Mouse (Mus musculus) spleen, postnatal 10 days (tissue): Measurements from ENCODE around the gene Tsga10.
"Not testable (repeated sequence)": the region's sequence is repeated elsewhere in the genome, so short reads cannot be mapped to it uniquely, and the experiment has no call there.

Experiments used
- DNase-seq, 2 experiments: peaks; one replicate each; pipeline ENCODE4 v3.0.0; 2021 to 2022; ENCODE audit warnings: low spot score in 2 of 2

Tsga10 gene

GRCm38 (mm10) chr1:37864511-37865400 lies 1.5 kb downstream of the Tsga10 start:
- peak; percentile 98 to 99 for DNase-seq

- DNase-seq, result no peak
Measured at GRCm38 (mm10) chr1:37850696-37851095, 15.5 kb downstream of the Tsga10 start.

- no peak for DNase-seq
Measured at GRCm38 (mm10) chr1:37846878-37847277, 19.4 kb downstream of the Tsga10 start.

GRCm38 (mm10) chr1:37831681-37832080 lies 34.5 kb downstream of the Tsga10 start:
- no peak for DNase-seq

GRCm38 (mm10) chr1:37802291-37802690 lies 63.9 kb downstream of the Tsga10 start:
- DNase-seq, result not testable (repeated sequence)

- no peak for DNase-seq
Measured at GRCm38 (mm10) chr1:37800298-37800697, 65.9 kb downstream of the Tsga10 start.

GRCm38 (mm10) chr1:37799505-37799904 lies 66.7 kb downstream of the Tsga10 start:
- DNase-seq, result no peak

GRCm38 (mm10) chr1:37759407-37759806 lies 106.8 kb downstream of the Tsga10 start:
- no peak for DNase-seq

- no peak for DNase-seq
Measured at GRCm38 (mm10) chr1:37744650-37745259, 121.5 kb downstream of the Tsga10 start.

- DNase-seq, result no peak
Measured at GRCm38 (mm10) chr1:37742602-37743270, 123.5 kb downstream of the Tsga10 start.

- no peak for DNase-seq
Measured at GRCm38 (mm10) chr1:37742126-37742525, 124.1 kb downstream of the Tsga10 start.

GRCm38 (mm10) chr1:37740161-37740802 lies 125.9 kb downstream of the Tsga10 start:
- peak in 1 of 2 experiments; percentile 20 for DNase-seq

- DNase-seq, result no peak
Measured at GRCm38 (mm10) chr1:37738895-37739294, 127.3 kb downstream of the Tsga10 start.

- peak in 1 of 2 experiments; percentile 36 for DNase-seq
Measured at GRCm38 (mm10) chr1:37737045-37737444, 129.2 kb downstream of the Tsga10 start.

GRCm38 (mm10) chr1:37735932-37736331 lies 130.3 kb downstream of the Tsga10 start:
- DNase-seq, result no peak

- no peak for DNase-seq
Measured at GRCm38 (mm10) chr1:37734841-37735240, 131.4 kb downstream of the Tsga10 start.

GRCm38 (mm10) chr1:37729353-37729752 lies 136.9 kb downstream of the Tsga10 start:
- DNase-seq, result no peak

GRCm38 (mm10) chr1:37728053-37728452 lies 138.2 kb downstream of the Tsga10 start:
- no peak for DNase-seq

GRCm38 (mm10) chr1:37727186-37727585 lies 139.0 kb downstream of the Tsga10 start:
- DNase-seq, result no peak

- DNase-seq, result no peak
Measured at GRCm38 (mm10) chr1:37726426-37726825, 139.8 kb downstream of the Tsga10 start.

GRCm38 (mm10) chr1:37725880-37726279 lies 140.3 kb downstream of the Tsga10 start:
- no peak for DNase-seq

GRCm38 (mm10) chr1:37721092-37721491 lies 145.1 kb downstream of the Tsga10 start:
- DNase-seq, result no peak
